Mouse (Mus musculus) activated CD4-positive, CD25-positive, alpha-beta regulatory T cell, adult 4 months (primary cell): ENCODE results near the gene Skap1. TPM values are rescaled to one million over a fixed set of nuclear protein-coding genes. Genes with fewer than 3 reads are reported as not detected.
A peak's percentile ranks its signal among the peaks of the same experiment; 100 is the strongest.

Experiments used
- ATAC-seq: one replicate; pipeline ENCODE4 v1.8.0; 2017
- polyA plus RNA-seq, 2 experiments: library from polyadenylated mRNA; unstranded; fragments of 100-300 nt; shearing (Covaris generic); gene quantifications; one replicate each; pipeline ENCODE4 v1.2.1; 2017

The Skap1 gene
- polyA plus RNA-seq, 2 experiments from 2014 or later, result 615 to 687 TPM

DNA sequence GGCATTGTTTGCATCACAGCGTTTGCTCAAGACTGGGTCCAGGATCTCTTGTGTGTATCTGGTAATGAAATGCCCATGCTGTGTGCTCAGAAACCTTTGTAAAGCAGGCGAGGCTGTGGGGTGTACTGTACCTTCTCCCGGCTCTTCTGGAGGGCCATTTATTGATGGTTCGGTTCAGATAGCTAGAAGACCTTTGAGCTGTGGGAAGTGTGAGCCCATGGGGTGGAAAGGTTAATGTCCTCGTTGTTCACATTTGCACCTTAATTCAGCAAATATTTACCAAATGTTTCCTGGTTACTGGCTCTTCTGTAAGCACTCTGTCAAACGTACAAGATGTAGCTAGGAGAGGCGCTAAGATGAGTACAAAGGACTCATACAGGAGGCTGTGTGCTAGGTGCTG is 173.5 kb downstream of the Skap1 start:
- no peak for ATAC-seq

DNA sequence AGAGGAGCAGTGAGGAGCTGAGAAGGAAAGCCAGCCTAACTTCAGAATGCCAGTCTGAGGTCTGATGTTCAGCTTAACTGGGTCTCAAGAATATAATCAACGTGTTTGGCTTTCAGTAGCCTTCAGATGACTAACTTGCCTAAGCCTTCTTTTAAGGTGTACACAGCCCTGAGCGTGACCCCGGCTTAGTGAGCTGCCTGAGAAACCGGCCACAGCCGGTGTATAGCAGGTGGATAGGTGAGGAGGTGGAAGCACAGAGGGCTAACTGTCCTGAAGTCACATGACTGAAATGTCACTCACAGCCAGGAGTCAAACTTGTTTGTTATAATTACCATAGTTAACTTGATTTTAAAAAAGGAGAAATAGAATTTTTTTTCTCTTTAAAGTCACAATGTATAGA is 175.4 kb downstream of the Skap1 start:
- no peak for ATAC-seq

DNA sequence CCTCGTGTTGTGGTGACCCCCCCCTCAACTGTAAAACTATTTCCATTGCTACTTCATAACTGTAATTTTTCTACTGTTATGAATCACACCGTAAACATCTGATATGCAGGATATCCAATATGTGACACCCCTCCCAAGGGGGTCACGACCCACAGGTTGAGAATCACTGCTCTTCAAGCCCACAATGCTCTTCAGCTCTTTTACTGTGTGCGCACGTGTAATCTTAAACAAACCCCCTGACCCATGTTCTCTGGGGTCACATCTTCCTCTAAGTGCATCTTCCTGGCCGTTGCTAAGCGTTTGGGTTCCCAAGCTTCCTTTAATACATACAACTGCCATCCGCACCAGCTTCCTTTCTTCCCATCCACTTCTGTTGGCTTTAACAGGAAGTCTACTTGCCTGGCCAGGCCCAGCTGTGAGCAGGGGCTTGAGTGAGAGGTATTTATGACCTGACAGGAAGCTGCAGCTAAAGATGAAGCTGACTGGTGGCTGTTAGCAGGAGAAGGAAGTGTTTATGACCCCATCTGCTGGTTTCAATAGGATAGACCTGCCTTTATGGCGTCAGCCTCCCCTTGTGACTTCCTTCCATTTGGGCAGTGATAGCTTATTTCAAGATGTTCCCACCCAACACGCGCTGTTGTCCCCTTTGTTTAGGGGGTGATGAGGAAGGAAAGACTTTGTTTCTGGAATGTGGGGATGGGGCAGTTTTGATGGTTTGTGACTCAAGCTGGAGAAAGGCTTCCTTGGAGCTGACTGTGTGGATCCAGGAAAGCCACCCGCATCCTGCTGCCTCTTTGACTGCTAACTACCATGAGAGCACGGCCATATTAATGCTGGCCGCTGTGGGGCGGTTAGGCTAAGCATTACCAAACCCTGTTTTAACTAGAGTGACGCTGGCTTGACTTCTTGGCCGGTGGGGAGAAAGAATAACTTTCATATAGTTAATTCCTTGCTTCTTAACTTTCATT is 178.1 kb downstream of the Skap1 start:
- no peak for ATAC-seq

- ATAC-seq, result no peak
Observed at GRCm38 (mm10) chr11:96644969-96645368, 180.6 kb downstream of the Skap1 start.

GRCm38 (mm10) chr11:96645538-96646037 is 181.2 kb downstream of the Skap1 start:
- no peak for ATAC-seq

DNA sequence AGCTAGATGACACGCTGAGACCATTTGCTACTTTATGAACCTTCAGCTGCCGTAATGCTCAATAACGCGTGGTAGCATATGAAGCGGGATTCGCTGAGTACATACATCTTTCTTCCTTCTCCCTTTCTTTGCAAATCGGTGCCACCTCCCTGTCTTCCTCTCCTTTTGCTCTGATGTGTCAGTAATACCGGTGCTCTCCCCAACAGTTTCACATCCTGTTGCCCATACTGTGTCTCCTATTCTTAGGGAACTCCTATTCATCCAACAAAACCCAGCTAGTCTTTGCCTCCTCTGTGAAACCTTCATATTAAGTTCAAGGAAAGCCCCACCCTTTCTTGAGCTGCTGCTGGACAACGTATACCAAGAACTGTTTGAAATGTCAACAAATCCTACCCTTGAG is 187.5 kb downstream of the Skap1 start:
- ATAC-seq, result no peak

DNA sequence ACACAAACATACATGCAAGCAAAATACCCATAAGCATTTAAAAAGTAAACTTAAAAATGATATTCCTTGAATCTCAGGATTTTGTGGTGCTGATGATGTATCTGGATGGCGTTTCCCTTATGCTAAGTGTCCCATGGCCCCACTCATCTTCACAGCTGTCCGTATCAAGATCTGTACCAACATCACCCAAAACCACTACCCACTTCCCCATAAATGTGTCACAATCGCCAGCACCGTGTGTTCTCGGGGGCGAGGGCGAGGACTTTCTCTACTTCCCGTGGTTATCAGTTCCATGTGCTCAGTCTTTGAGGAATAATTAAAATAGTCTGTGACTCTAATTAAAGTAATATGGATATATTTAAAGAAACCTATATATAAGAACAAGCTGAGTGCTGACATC is 189.5 kb downstream of the Skap1 start:
- ATAC-seq, result no peak

DNA sequence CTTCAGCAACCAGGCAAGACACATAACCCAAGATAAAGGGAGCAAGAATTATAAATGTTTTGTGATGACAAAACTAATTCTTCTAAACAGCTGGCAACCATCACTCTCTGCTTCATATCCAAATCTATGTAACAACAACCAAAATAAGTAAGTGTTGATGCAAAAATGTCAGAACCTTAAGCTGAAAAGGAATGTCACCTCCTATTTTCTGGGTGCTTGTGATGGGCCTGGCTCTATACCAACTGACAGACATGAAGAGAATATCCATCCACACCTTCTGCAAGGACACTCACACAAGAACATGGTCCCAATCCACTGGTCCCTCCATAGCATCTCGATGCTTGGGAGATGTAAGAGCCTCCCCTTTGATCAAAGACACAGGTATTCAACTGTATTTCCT is 194.0 kb downstream of the Skap1 start:
- no peak for ATAC-seq

GRCm38 (mm10) chr11:96666924-96667323 is 202.5 kb downstream of the Skap1 start:
- peak; percentile 92 for ATAC-seq

- ATAC-seq, result no peak
Observed at GRCm38 (mm10) chr11:96668367-96668766, 204.0 kb downstream of the Skap1 start.

DNA sequence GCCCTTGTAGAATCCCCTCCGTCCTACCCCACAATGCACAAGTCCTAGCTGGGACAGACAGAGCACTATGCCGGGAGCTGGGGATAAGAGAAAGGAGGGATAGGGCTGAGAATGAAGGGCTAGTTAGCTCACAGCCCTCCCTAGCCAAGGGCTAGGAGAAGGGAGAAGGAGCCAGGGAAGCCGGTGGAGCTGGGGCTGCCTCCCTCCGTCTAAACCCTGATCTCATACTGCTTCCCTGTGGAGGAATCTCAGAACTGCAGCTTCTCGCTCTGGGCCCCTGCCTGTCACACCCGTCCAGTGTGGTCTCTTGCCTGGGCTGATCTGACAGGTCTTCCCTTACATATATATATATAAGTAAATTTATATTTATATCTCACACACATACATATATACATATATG is 209.4 kb downstream of the Skap1 start:
- no peak for ATAC-seq

DNA sequence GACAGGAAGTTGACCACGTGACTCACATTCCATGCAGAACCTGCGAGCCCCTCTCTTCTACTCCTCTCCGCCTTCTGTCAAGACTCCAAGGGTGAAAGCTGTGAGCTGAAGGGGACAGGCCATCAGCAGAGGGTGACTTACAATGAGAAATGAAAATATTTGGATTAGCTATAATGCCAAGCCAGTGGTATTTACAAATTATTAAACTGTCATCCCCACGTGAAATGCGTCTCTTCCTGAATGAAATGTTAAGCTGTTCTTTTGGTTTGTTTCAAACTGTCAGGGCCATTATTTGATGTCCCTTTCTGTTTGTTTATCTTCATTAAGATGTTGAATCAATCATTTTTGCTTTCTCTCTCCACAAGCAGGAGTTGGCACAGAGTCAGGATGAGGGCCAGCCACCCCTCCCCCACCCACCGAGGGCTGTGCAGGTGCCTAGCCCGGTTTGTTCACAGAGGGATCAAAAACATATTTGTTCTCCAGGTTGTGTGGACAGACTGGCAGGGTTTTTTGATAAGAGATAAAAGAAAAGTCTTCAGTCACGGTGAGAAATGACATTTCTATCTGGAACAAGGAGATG is 210.5 kb downstream of the Skap1 start:
- no peak for ATAC-seq

GRCm38 (mm10) chr11:96678026-96678425 is 213.6 kb downstream of the Skap1 start:
- ATAC-seq, result no peak

GRCm38 (mm10) chr11:96679026-96679425 is 214.6 kb downstream of the Skap1 start:
- no peak for ATAC-seq

- no peak for ATAC-seq
Observed at GRCm38 (mm10) chr11:96685381-96685780, 221.0 kb downstream of the Skap1 start.

DNA sequence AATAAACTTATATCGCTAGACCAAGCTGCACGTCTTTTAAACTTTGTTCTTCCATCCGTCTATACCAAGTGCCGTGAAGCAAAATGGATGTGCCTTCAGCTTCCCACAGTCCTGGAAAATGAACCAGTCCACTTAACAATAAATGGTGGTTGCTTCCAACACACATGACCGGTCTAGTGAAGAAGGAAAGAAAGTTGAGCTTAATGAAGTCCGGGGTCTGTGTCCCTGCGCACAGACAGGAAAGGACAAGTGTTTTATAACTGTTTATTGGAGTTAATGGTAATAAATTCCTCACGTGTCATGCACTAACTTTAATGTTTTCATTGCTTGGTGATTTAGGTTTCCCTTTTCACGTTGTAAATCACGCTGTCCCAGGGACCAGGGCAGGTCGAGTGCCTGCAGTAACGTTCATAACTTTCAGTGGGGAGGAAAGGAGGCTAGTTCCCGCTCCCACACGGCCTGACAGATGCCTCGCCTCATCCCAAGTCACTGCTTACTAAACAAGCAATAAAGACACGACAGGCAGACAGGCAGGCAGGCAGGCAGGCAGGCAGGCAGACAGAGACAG is 222.4 kb downstream of the Skap1 start:
- no peak for ATAC-seq

DNA sequence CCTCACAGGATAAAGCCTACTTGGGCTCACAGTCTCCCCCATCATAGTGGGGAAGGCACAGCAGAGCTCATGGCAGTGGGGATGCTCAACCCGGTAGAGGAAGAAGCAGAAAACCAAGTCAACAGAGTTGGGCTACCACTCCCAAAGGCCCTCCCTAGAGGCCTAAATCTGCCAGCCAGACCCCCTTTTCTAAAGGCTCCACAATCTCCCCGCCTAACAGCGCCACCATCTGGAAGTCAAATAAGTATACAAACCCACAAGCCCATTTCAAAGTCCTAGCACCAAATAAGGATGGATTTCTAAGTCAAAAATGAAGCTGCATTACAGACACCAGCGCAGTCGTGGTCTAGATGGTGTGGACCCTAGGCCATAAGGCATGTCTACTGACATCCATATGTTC is 227.9 kb downstream of the Skap1 start:
- no peak for ATAC-seq

GRCm38 (mm10) chr11:96693360-96693759 is 229.0 kb downstream of the Skap1 start:
- ATAC-seq, result no peak

DNA sequence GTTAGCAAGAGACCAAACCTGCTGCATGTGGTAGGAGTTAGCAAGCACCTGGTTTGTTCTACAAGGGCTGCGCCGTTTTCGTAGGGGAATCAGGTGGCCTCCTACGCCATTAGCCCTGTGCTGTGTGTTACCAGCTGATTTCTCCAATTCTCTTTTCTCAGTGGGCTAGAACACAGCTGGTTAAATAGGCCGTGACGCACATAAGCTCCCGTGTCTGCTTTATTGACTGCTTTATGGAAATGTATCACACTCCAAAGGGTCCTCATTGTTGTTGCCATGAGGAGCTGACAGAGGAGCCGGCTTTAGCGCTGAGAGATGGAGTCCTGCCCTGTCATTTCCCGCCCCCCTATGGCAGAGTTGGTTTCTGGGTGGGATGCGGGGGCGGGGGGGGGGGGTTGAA is 230.4 kb downstream of the Skap1 start:
- ATAC-seq, result no peak

DNA sequence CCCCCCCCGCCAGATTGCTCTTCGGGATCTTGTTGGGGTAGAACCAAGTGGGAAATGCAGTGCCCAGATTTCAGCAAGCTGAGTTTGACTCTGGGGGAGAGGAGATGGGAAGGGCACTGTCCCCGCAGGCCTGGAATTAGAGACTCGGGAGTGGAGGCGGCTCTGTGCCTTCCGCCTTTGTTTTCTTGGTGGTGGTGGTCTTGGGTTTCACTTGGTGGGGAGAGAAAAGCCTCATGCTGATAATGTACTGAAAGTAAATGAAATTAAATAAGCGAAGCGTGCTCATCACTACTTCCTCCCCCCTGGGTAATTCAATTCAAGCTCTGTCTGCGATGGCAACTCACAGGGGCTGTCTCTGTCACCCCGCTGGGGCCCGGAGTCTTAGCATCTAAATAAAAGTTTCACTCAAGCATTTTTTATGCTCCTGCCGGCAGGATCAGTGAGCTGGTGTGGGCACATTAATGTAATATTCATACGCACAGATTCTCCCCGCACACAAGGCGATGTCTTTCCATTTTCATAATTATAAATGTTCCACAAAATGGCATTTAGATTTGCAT is 231.9 kb downstream of the Skap1 start:
- ATAC-seq, result no peak

DNA sequence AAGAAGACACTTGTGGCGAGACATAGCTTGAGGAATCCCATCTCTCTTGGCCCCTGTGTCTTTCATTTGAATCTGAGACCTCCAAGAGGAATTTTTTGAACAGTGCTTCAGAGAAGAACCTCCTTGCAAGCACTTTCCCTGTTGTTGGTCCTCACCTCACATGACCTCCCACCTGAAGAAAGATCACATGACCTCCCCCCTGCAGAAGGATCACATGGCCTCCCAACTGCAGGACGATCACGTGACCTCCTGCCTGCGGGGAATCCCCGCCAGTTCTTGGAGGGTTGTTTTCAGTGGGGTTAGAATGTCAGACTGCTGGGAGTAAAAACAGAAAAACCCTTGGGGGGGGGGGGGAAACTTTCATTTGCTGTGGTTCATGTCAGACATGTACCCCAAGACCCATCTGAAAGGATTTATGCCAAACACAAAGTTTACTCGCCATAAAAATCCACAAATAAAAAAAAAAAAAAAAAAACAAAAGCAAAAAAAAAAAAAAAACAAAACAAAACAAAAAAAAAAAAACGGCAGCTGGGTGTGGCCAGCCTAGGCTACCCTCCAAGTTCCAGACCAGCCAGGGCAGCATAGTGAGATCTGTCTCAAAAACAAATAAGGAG is 232.6 kb downstream of the Skap1 start:
- peak; percentile 32 for ATAC-seq

GRCm38 (mm10) chr11:96697467-96697866 is 233.1 kb downstream of the Skap1 start:
- ATAC-seq, result no peak

- ATAC-seq, result no peak
Observed at GRCm38 (mm10) chr11:96703813-96704212, 239.4 kb downstream of the Skap1 start.
